Mouse (Mus musculus) kidney, postnatal 36 days (tissue): Measurements from ENCODE around the gene Dnmt3b.
"Not testable (repeated sequence)": the region's sequence is repeated elsewhere in the genome, so short reads cannot be mapped to it uniquely, and the experiment has no call there.

Experiments used
- DNase-seq, 2 experiments: peaks; one replicate each; pipeline ENCODE4 v3.0.0; 2021 to 2022; ENCODE audit warnings: mixed read lengths in 2 of 2

Gene Dnmt3b

DNA sequence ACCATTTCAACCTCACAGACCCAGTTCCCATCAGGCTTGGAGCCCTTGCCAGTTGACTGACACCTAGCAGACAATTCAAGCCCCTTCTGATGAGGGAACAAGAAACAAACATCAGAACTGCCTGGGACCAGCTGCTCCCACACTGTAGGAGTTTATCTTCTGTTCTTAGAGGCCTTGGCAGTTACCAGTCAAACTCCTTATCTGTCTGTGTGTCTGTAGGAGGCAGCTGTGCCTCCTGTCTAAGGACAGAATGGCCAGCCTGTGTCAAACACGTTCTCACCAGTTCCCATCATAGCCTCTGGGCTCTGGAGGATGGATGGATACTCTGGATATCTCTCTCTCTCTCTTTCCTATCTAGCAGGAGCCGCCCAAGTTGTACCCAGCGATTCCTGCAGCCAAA is 68.6 kb downstream of the Dnmt3b start:
- not testable (repeated sequence) for DNase-seq

GRCm38 (mm10) chr2:153723098-153723497 is 73.8 kb downstream of the Dnmt3b start:
- DNase-seq = no peak

DNA sequence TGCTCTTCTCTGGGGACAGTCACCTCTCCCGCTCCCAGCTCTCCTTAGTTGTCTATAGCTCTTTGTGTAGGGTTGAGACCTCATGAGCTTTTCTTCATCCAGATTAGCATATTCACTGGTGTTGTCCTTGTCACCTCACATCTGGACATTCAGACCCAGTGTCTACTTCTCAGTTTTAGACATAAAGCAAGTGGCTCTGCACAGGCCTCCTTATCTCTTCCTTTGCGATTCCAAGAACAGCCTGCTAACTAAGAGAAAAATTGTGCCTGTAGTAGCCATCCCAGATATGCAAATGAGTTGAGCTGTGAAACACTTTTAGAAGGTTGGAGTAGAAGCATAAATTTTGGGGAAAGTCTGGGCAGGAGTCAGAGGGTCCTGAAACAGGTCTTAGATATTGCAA is 75.2 kb downstream of the Dnmt3b start:
- no peak for DNase-seq

GRCm38 (mm10) chr2:153724871-153725270 is 75.6 kb downstream of the Dnmt3b start:
- DNase-seq = no peak

DNA sequence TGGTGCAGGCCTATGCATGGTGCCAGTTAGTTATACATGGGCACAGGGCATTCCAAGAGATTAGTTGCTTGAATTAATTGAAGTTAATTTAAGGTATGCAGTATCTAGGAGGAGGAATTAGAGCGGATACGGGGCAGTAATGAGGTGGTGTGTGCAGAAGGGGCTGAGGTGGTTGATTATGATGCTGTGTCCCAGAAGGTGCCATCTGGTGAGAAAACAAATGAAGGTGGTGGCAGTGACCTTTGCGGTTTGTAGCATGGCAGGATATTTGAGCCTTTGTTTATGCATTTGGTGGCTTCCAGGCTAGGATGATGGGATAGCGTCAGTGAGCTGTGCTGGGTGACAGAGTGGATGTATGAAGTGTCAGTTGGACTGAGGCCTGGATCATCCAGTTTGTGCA is 76.0 kb downstream of the Dnmt3b start:
- DNase-seq = no peak

DNA sequence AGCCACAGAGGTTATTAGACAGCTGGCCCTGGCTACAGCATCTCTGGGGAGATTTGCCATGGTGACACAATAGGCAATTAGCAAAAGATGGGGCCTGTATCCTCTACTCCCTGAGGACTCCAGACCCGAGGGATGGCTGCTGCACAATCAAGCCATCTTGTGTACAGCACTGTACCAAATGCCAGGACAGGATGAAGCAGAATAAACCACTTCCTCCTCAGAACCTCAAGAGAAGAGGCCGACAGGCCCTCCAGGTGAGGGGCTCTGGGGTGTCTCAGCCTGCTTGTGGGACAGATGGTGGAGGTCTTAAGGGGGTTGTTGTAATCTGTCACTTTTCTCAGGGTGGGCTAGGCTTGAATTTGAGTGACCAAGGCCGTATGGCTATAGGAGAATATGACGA is 84.8 kb downstream of the Dnmt3b start:
- DNase-seq = no peak
